Mouse (Mus musculus) central nervous system, embryonic 11.5 days (tissue): ENCODE results near the gene Zfp54. TPM values are rescaled to one million over a fixed set of nuclear protein-coding genes. Genes with fewer than 3 reads are reported as not detected.

Experiments
- polyA plus RNA-seq: library from polyadenylated mRNA; depleted of rRNA; stranded (reverse); fragments of >200 nt; gene quantifications from 2 replicates; pipeline ENCODE4 v1.2.3, GENCODE M21; 2012; rRNA removed

Gene Zfp54
- polyA plus RNA-seq: 1.6 and 2.2 TPM in 2 replicates

DNA sequence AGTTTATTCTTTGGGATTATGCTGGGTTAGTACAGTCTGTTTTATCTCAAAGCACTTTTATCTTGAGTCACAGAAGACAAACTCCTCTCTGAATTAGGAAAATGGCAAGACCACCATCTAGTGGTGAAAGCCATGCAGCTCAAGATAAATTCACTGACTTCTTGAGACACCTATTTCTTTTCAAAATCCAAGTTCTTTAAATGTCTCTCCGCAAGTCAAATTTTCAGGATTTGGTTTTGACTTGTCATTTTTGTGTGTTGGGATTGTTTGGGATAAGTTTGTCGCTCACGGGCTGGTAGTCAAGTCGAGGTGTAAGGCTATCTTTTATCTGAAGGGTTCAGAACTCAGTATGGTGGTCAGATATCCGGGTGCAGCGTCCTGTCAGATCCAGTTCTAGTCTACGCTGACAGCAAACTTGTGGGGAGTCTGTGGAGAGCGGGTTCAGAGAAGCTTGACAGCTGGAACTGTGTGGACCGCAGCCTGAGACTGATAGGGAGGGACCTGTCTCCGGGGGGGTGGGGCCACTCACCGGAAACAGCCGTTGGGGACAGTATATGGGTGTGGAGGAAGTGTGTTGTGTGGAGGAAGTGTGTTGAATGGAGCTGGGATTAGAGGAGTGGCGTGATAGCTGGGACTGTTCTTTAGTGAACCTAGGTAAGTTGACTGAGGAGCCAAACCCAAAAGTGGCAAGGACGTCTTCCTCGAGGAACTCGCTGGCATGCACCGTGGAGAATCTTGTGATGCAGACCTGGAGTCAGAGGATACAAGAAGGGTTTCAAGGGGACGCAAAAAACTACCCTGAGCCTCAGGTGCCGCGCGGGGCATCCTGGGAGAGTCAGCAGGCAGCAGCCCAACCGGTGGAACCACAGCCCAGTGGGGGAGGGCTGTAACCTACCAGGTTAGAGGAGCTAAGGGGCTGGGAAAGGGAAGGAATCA, at the start of gene Zfp54:
Gene Zfp54 (plus strand): TSS at position 564 of the 936 bp plus-strand sequence.

DNA sequence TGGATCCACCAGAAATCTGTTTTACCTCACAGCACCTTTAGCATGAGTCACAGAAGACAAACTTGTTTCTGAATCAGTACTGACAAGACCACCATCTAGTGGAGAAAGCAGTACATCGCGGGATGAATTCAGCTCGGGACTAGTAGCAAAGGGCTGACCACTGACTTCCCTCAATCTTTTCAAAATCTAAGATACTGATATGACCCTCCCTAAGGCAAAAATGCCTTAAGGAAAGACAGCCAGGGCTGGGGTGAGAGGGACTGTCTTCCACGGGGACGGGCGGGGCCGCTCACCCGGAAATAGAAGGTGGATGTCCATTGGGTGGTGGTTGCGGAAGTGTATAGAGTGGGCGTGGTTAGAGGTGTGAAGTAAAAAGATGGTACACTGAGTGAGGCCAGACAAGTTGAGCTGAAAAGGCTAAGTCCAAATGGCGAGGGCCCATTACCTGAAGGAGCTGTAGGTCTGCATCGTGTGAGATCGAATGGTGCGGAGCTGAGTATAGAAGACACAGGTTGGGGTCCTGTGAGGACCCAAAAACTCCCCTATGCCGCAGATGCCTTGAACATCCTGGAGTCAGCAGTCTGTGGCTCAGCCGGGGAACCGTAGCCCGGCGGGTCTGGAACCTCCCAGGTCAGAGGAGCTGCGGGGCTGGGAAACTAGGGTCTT, 39.5 kb upstream of the Zfp54 start, which contains the start of gene Zfp677:
Gene Zfp677 (plus strand): TSS at position 358 of the 666 bp plus-strand sequence.

DNA sequence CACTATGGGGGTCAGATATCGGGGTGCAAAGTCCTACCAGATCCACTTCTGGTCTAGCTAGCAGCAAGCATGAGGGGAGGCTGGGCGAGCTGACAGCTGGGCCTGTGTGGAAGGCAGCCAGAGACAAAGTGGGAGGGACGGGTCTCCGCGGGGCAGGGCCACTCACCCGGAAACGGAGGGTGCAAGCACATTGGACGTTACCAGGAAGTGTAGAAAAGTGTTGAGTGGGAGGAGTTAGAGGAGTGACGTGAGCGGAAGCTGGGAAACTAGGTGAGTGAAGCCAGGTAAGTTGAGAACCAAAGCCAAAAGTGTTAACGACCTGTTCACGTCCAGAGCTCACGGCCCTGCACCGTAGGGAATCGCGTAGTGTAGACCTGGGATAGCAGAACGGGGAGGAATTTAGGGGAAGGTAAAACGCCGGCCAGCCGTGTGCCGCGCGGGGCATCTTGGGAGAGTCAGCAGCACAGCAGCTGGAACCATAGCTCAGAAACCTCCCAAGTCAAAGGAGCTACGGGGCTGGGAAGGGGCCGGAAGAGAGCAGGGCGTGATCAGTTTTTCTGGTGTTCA, 27.2 kb downstream of the Zfp54 start, which contains the start of gene Zfp51:
Gene Zfp51 (plus strand): TSS at position 237 of the 567 bp plus-strand sequence.

Other genes with a start within 250 kb of the Zfp54 start
- not detected in 2 replicates for gene Vmn1r234, start 197.1 kb upstream of the Zfp54 start, polyA plus RNA-seq
- gene Vmn1r235, start 166.8 kb upstream of the Zfp54 start, polyA plus RNA-seq: not detected in 2 replicates
- gene Vmn1r236, start 140.3 kb upstream of the Zfp54 start, polyA plus RNA-seq: not detected in 2 replicates
- not detected in 2 replicates for gene Vmn1r237, start 111.4 kb upstream of the Zfp54 start, polyA plus RNA-seq
- gene Zfp677, start 39.5 kb upstream of the Zfp54 start, polyA plus RNA-seq: 0.94 and 2.3 TPM in 2 replicates
- 3.8 and 8.1 TPM in 2 replicates for gene Zfp51, start 27.1 kb downstream of the Zfp54 start, polyA plus RNA-seq
- 3.2 and 5.2 TPM in 2 replicates for gene Zfp53, start 65.8 kb downstream of the Zfp54 start, polyA plus RNA-seq
- 1.1 and 2.3 TPM in 2 replicates for gene Zfp52, start 112.3 kb downstream of the Zfp54 start, polyA plus RNA-seq
- 8.3 and 15.7 TPM in 2 replicates for gene Zfp948, start 143.8 kb downstream of the Zfp54 start, polyA plus RNA-seq
- gene Zfp983, start 227.4 kb downstream of the Zfp54 start, polyA plus RNA-seq: 3.3 and 6.0 TPM in 2 replicates